Mouse (Mus musculus) heart, postnatal 0 days (tissue): Measurements from ENCODE around the gene Tmppe. TPM values are rescaled to one million over a fixed set of nuclear protein-coding genes. Genes with fewer than 3 reads are reported as not detected.

ENCODE experiments used
- ATAC-seq: fragments of 200-750 bp; cut with Nextera tagmentation; 2 replicates; pipeline ENCODE4 v1.8.0; 2017; ENCODE audit warnings: low read depth, moderate number of reproducible peaks, moderate library complexity; ENCODE audit not compliant: insufficient read depth
- DNase-seq: peaks from one replicate; pipeline ENCODE4 v3.0.0-alpha.2; 2016; ENCODE audit warnings: low spot score
- H3K27ac ChIP-seq: fragments of 300-500 bp; sonication (generic); 2 replicates; pipeline ENCODE4 v1.5.1; 2014; ENCODE audit warnings: low read depth, mild to moderate bottlenecking
- H3K27me3 ChIP-seq: fragments of 300-500 bp; sonication (generic); 2 replicates; pipeline ENCODE4 v1.6.1; 2014; ENCODE audit warnings: low read length, mixed read lengths; ENCODE audit not compliant: control insufficient read depth, insufficient read depth
- H3K36me3 ChIP-seq: fragments of 300-500 bp; sonication (generic); replicated peaks from 2 replicates; pipeline ENCODE4 v1.6.1; 2014; ENCODE audit warnings: low read length, mixed read lengths; ENCODE audit not compliant: control insufficient read depth, insufficient read depth
- H3K4me1 ChIP-seq: fragments of 300-500 bp; sonication (generic); 2 replicates; pipeline ENCODE4 v1.6.1; 2014; ENCODE audit warnings: antibody characterized with exemption; ENCODE audit not compliant: control insufficient read depth, insufficient read depth
- H3K4me2 ChIP-seq: fragments of 300-500 bp; sonication (generic); 2 replicates; pipeline ENCODE4 v1.6.1; 2014; ENCODE audit warnings: low read depth, mild to moderate bottlenecking, low read length, moderate library complexity
- H3K4me3 ChIP-seq: fragments of 300-500 bp; sonication (generic); 2 replicates; pipeline ENCODE4 v1.5.1; 2014; ENCODE audit warnings: low read depth, low read length
- H3K9ac ChIP-seq: fragments of 300-500 bp; sonication (generic); replicated peaks from 2 replicates; pipeline ENCODE4 v1.6.1; 2014; ENCODE audit warnings: low read depth, low read length, mixed read lengths
- H3K9me3 ChIP-seq: fragments of 300-500 bp; sonication (generic); replicated peaks from 2 replicates; pipeline ENCODE4 v1.6.1; 2016; ENCODE audit warnings: low read length; ENCODE audit not compliant: control insufficient read depth
- CTCF ChIP-seq: IDR thresholded peaks from 2 replicates; pipeline ENCODE4 v1.5.1; 2016; ENCODE audit warnings: antibody characterized with exemption, control low read depth, low read depth
- EP300 ChIP-seq: IDR thresholded peaks from 2 replicates; pipeline ENCODE4 v1.6.1; 2016; ENCODE audit warnings: antibody characterized with exemption, low read depth
- WGBS: fragments of 180-500 bp; shearing (Covaris S2); extraction: QIAGEN DNeasy Blood & Tissue Kit; methylation state at CpG from one replicate; pipeline ENCODE4 v1.1.7; 2014; 5-methylcytosine and 5-hydroxymethylcytosine counted together
- polyA plus RNA-seq: library from polyadenylated mRNA; unstranded; fragments of >200 nt; fragmentation: Nextera tagmentation; extraction: Ambion mirVana; gene quantifications from 2 replicates; pipeline ENCODE4 v1.2.1, GENCODE M21; 2015
- total RNA-seq: library from RNA; depleted of rRNA; stranded (reverse); fragments of >200 nt; gene quantifications from 2 replicates; pipeline ENCODE4 v1.2.3, GENCODE M21; 2014; ENCODE audit warnings: low replicate concordance

Gene Tmppe
- total and polyA plus RNA-seq, 2 experiments from 2014 or later = 4.5 to 5.4 TPM

DNA sequence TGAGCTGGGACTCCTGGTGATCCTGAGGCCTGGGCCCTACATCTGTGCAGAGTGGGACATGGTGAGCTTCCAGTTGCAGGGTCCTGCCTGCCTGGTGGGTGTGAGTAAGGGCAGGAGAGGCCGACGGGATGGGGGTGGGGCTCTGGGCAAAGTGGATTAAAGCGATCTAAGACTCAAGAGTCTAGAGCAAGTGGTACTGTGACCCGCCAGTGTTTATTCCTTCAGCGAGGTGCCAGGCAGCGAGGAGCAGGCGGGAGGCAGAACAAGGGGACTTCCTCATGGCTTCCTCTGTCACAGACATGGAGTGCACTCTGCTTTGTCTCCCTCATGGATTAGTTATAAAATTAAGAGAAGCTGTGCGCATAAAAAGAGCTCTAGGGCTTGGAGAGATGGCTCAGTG, 19.5 kb downstream of the Tmppe start:
- no peaks in the 10 kb centered on the region for H3K4me1 ChIP-seq
- no peak overlapping the region for H3K9ac ChIP-seq
- no peak overlapping the region for H3K4me2 ChIP-seq
- ATAC-seq (no peak), DNase-seq (no peak)
- no peaks in the 10 kb centered on the region for H3K27me3 ChIP-seq
- TF ChIP-seq EP300 (no peak), CTCF (no peak)
- no peak overlapping the region for H3K27ac ChIP-seq
- WGBS = 72% methylated on average over 8 of the region's 8 CpGs
- 0 out of 2 replicates have a peak, but pooled peaks cover 2% of the 10 kb centered on the region for H3K9me3 ChIP-seq
- H3K36me3 ChIP-seq = peaks cover 10% of the 10 kb centered on the region
- H3K4me3 ChIP-seq = no peak overlapping the region

DNA sequence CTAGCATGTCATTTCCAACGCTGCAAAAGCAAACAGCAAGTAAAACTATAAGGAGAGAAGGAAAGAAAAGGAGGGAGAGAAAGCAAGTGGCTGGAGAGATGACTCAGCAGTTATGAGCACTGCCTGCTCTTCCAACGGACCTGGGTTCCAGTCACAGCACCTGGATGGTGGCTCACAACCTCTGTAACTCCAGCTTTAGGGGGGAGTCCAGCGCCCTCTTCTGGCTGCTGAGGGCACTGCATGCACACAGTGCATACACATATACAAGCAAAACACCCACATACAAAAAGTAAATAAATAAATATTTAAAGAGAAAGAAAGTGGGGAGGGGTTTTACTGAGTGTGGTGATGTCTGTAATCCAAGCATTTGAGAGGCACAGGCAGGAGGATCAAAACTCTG, 20.1 kb downstream of the Tmppe start:
- WGBS = 63% methylated on average over 3 of the region's 3 CpGs
- TF ChIP-seq CTCF = no peak
- TF ChIP-seq EP300 = no peak

DNA sequence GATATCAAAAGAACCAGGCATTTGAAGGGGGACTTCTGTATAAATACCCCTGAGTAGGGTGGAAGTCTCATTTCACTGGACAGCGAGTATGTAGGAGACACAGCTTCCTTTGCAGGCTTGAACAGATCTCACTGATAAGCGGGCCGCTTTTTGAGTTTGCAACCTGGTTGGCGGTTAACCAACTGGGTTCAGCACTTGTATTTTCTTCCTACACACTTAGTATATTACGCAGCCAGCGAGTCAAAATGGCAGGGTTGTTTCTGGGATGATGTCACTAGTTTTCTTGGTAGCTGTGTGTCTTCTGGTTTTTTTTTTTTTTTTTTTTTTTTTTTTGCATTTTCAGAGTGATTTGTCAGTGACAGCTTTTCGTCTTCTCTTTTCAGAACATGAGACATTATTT, 20.9 kb downstream of the Tmppe start:
- 90% methylated on average over 7 of the region's 7 CpGs for WGBS
- no peak for ATAC-seq
- TF ChIP-seq EP300 (no peak), CTCF (no peak)

More for the DNA sequence above, 20.1 kb downstream of the Tmppe start:
- Histone ChIP-seq H3K4me3 (no peak overlapping the region), H3K27me3 (no peaks in the 10 kb centered on the region), H3K9ac (no peak overlapping the region), H3K36me3 (peaks cover 16% of the 10 kb centered on the region), H3K4me2 (no peak overlapping the region), H3K27ac (no peak overlapping the region), H3K9me3 (0 out of 2 replicates have a peak, but pooled peaks cover 6% of the 10 kb centered on the region), H3K4me1 (no peaks in the 10 kb centered on the region)
- no peak for ATAC-seq
- DNase-seq = no peak

DNA sequence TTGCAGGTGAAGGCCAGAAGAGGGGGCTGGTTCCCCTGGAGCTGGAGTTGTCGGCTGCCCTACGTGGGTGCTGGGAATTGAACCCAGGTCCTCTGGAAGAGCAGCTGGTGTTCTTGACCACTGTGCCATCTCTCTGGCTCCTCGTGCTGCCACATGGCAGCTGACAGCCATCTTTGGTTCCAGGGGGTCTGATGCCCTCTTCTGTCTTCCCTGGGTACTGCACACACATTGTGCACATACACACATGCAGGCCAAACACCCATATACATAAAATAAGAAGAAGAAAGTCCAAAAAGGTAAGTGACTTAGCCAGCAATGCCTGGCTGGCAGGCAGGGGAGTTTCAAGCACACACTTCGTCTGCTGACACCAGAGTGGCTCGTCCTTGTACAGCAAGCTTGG, 24.7 kb downstream of the Tmppe start:
- H3K4me3 ChIP-seq = no peak overlapping the region
- H3K4me2 ChIP-seq = no peak overlapping the region
- TF ChIP-seq CTCF (no peak), EP300 (no peak)
- H3K9me3 ChIP-seq = 0 out of 2 replicates have a peak, but pooled peaks cover 6% of the 10 kb centered on the region
- DNase-seq = no peak
- no peak overlapping the region for H3K9ac ChIP-seq
- 88% methylated on average over 5 of the region's 5 CpGs for WGBS
- no peaks in the 10 kb centered on the region for H3K27me3 ChIP-seq
- H3K4me1 ChIP-seq = no peaks in the 10 kb centered on the region
- ATAC-seq = no peak
- H3K27ac ChIP-seq = no peak overlapping the region
- peaks cover 21% of the 10 kb centered on the region for H3K36me3 ChIP-seq

More for the DNA sequence above, 20.9 kb downstream of the Tmppe start:
- no peaks in the 10 kb centered on the region for H3K4me1 ChIP-seq
- no peak for DNase-seq
- H3K27ac ChIP-seq = no peak overlapping the region
- H3K9me3 ChIP-seq = 0 out of 2 replicates have a peak, but pooled peaks cover 6% of the 10 kb centered on the region
- peaks cover 20% of the 10 kb centered on the region for H3K36me3 ChIP-seq
- H3K4me2 ChIP-seq = no peak overlapping the region
- no peaks in the 10 kb centered on the region for H3K27me3 ChIP-seq
- no peak overlapping the region for H3K4me3 ChIP-seq
- H3K9ac ChIP-seq = no peak overlapping the region

DNA sequence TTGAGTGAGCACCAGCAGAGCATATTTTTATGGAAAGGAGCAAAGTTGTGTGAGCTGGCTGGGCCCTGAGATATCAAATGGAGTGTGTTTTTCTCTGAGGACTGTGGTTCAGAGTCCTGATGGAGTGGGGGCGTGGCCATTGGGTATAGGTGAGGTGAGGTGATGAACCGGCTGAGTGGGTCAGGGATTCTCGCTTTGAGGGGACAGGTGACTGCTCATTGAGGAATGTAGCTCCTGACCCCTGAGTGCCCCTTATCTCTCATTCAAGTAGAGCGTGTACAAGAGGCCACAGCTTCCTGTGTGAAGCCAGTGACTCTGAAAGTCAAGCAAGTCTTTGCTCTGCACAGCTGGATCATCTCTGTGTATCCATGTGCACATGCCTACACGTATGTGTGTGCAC, 25.3 kb downstream of the Tmppe start:
- WGBS = 65% methylated on average over 5 of the region's 5 CpGs
- no peak for TF ChIP-seq CTCF
- no peak for TF ChIP-seq EP300
- no peak overlapping the region for H3K27ac ChIP-seq
- no peak overlapping the region for H3K9ac ChIP-seq
- no peak overlapping the region for H3K4me3 ChIP-seq
- 0 out of 2 replicates have a peak, but pooled peaks cover 6% of the 10 kb centered on the region for H3K9me3 ChIP-seq
- H3K4me2 ChIP-seq = no peak overlapping the region
- no peaks in the 10 kb centered on the region for H3K27me3 ChIP-seq
- no peaks in the 10 kb centered on the region for H3K4me1 ChIP-seq
- H3K36me3 ChIP-seq = peaks cover 22% of the 10 kb centered on the region
- ATAC-seq (no peak), DNase-seq (no peak)

DNA sequence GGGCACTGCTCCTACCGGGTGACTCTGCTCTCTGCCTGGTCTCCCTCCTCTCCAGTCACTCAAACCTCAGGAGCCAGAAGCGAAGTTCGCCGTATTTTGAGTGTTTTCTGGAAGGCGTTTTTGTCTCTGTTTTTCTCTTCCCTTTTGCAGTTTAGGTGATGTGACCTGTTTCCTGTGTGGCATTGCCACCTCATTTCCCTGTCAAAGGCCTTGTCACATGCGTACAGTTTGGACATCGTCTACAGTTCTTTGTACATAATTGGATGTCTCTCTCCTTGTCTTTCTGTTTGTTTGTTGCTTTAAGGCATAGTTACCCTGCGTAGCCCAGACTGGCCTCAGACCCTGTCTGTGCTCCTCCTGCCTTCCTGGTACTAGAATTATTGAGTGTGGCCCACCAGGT, 26.5 kb downstream of the Tmppe start:
- WGBS = 90% methylated on average over 8 of the region's 8 CpGs
- ATAC-seq (no peak), DNase-seq (no peak)
- H3K9me3 ChIP-seq = 0 out of 2 replicates have a peak, but pooled peaks cover 6% of the 10 kb centered on the region
- no peaks in the 10 kb centered on the region for H3K27me3 ChIP-seq
- no peak overlapping the region for H3K4me2 ChIP-seq
- no peak overlapping the region for H3K4me3 ChIP-seq
- H3K4me1 ChIP-seq = no peaks in the 10 kb centered on the region
- H3K9ac ChIP-seq = no peak overlapping the region
- no peak for TF ChIP-seq CTCF
- TF ChIP-seq EP300 = no peak
- peaks cover 26% of the 10 kb centered on the region for H3K36me3 ChIP-seq
- H3K27ac ChIP-seq = no peak overlapping the region
